Mouse (Mus musculus) forebrain, embryonic 13.5 days (tissue): ENCODE measurements around the gene Scyl2. TPM values are rescaled to one million over a fixed set of nuclear protein-coding genes. Genes with fewer than 3 reads are reported as not detected.
A peak's percentile ranks its signal among the peaks of the same experiment; 100 is the strongest.
"Not testable (repeated sequence)": the region's sequence is repeated elsewhere in the genome, so short reads cannot be mapped to it uniquely, and the experiment has no call there.

Source experiments
- ATAC-seq: fragments of 200-750 bp; cut with Nextera tagmentation; 2 replicates; pipeline ENCODE4 v1.8.0; 2017
- H3K27ac ChIP-seq: fragments of 300-500 bp; sonication (generic); 2 replicates; pipeline ENCODE4 v1.5.1; 2015; ENCODE audit warnings: inconsistent platforms, mild to moderate bottlenecking, moderate library complexity
- H3K27me3 ChIP-seq: fragments of 300-500 bp; sonication (generic); 2 replicates; pipeline ENCODE4 v1.6.1; 2015; ENCODE audit warnings: mild to moderate bottlenecking, inconsistent platforms
- H3K36me3 ChIP-seq: fragments of 300-500 bp; sonication (generic); 2 replicates; pipeline ENCODE4 v1.6.1; 2015; ENCODE audit warnings: mild to moderate bottlenecking, inconsistent platforms; ENCODE audit not compliant: poor library complexity, severe bottlenecking
- H3K4me1 ChIP-seq: fragments of 300-500 bp; sonication (generic); 2 replicates; pipeline ENCODE4 v1.6.1; 2015; ENCODE audit warnings: inconsistent platforms
- H3K4me2 ChIP-seq: fragments of 300-500 bp; sonication (generic); 2 replicates; pipeline ENCODE4 v1.6.1; 2015; ENCODE audit warnings: inconsistent platforms, mild to moderate bottlenecking, moderate library complexity
- H3K4me3 ChIP-seq: fragments of 300-500 bp; sonication (generic); 2 replicates; pipeline ENCODE4 v1.5.1; 2015; ENCODE audit warnings: mild to moderate bottlenecking, inconsistent platforms
- H3K9ac ChIP-seq: fragments of 300-500 bp; sonication (generic); 2 replicates; pipeline ENCODE4 v1.6.1; 2015; ENCODE audit warnings: mild to moderate bottlenecking, inconsistent platforms
- H3K9me3 ChIP-seq: fragments of 300-500 bp; sonication (generic); replicated peaks from 2 replicates; pipeline ENCODE4 v1.6.1; 2016; ENCODE audit warnings: inconsistent platforms
- WGBS: fragments of 180-500 bp; shearing (Covaris S2); methylation state at CpG from one replicate; pipeline ENCODE4 v1.1.7; 2015; 5-methylcytosine and 5-hydroxymethylcytosine counted together
- polyA plus RNA-seq: library from polyadenylated mRNA; unstranded; fragments of >200 nt; fragmentation: Nextera tagmentation; extraction: Ambion mirVana; gene quantifications from 2 replicates; pipeline ENCODE4 v1.2.1, GENCODE M21; 2015

Gene Scyl2
- polyA plus RNA-seq, 1 experiment from 2014 or later, result 10.5 TPM

DNA sequence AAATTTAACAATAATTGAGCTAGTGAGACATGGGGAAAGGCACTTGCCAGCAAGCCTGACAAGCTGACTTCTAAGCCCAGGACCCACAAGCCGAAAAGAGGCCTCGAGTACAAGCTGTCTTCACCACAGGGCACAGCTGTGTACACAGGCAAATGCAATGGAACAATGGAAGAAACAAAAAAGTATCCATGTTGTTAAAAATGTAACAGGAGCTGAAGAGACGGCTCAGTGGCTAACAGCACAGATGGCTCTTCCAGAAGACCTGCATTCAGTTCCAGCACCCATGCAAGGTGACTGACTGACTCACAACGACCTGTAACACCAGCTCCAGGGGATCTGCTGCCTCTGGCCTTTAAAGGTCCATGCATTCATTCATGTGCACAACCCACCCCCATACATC lies 9.5 kb downstream of the Scyl2 start:
- H3K36me3 ChIP-seq, result no peaks in the 10 kb centered on the region
- ATAC-seq, result 0 out of 2 replicates have a peak, but pooled peaks have one; percentile 33
- no peak overlapping the region for H3K4me3 ChIP-seq
- H3K9me3 ChIP-seq, result no peaks in the 10 kb centered on the region
- 0 out of 2 replicates have a peak overlapping the region, but pooled peaks have one; percentile 10 for H3K27ac ChIP-seq
- H3K4me2 ChIP-seq, result no peak overlapping the region
- H3K4me1 ChIP-seq, result no peaks in the 10 kb centered on the region
- H3K27me3 ChIP-seq, result no peaks in the 10 kb centered on the region
- WGBS, result 51% methylated on average over 4 of the region's 4 CpGs
- no peak overlapping the region for H3K9ac ChIP-seq

DNA sequence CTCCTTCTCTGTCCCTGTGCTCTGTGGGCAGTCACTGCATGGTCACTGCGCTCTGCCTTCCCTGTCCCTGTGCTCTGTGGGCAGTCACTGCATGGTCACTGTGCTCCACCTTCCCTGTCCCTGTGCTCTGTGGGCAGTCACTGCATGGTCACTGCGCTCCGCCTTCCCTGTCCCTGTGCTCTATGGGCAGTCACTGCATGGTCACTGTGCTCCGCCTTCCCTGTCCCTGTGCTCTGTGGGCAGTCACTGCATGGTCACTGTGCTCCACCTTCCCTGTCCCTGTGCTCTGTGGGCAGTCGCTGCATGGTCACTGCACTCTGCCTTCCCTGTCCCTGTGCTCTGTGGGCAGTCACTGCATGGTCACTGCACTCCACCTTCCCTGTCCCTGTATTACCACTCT lies 15.7 kb downstream of the Scyl2 start:
- not testable (repeated sequence) for H3K4me3 ChIP-seq, H3K4me2 ChIP-seq, H3K9ac ChIP-seq, ATAC-seq, H3K27me3 ChIP-seq, H3K27ac ChIP-seq, H3K4me1 ChIP-seq, H3K9me3 ChIP-seq
- 94% methylated on average over 5 of the region's 5 CpGs for WGBS
- H3K36me3 ChIP-seq, result peaks cover 11% of the 10 kb centered on the region; the same call in 1 of the 2 replicates

DNA sequence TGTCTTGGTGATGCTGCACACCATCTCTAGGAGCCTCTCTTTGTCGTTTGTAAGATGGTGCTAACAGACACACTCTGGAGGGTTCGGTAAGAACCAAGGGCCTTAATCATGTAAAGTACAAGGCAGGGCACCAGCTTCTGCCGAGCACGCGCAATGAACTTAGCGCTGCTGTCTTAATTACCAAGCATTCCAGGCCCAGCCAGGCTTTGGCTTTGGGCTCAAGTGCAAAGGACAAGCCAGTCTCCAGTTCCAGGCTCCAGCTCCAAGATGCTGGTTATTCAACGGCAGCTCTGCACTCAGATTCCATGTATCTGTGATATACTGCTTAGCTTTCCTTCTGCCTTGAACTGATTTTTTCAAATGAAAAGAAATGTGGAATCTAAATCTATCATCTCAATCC lies 18.5 kb downstream of the Scyl2 start:
- no peak for ATAC-seq
- no peaks in the 10 kb centered on the region for H3K4me1 ChIP-seq
- WGBS, result 83% methylated on average over 7 of the region's 7 CpGs
- no peak overlapping the region for H3K9ac ChIP-seq
- no peaks in the 10 kb centered on the region for H3K27me3 ChIP-seq
- peaks cover 15% of the 10 kb centered on the region for H3K36me3 ChIP-seq
- H3K4me2 ChIP-seq, result no peak overlapping the region
- H3K4me3 ChIP-seq, result no peak overlapping the region
- H3K27ac ChIP-seq, result no peak overlapping the region
- no peaks in the 10 kb centered on the region for H3K9me3 ChIP-seq

DNA sequence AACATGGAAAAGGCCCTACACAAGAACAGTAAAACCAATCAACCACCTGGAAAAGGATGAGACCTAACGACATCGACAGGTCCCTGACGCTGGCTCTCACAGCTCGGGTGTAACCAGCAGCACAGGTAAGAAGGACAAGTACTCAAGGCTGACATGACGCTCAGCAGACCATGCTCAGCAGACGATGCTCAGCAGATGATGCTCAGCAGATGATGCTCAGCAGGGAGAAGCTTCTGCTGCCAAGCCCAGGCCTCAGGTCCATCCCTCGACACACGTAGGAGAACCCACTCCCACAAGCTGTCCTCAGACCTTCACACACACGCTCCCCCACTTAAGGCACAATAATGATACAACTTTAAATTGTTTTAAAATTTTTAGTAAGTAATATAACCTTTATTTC lies 20.4 kb downstream of the Scyl2 start:
- no peak for ATAC-seq
- H3K9ac ChIP-seq, result no peak overlapping the region
- no peak overlapping the region for H3K27ac ChIP-seq
- H3K36me3 ChIP-seq, result peaks cover 26% of the 10 kb centered on the region
- H3K4me1 ChIP-seq, result no peaks in the 10 kb centered on the region
- 94% methylated on average over 9 of the region's 9 CpGs for WGBS
- H3K27me3 ChIP-seq, result no peaks in the 10 kb centered on the region
- no peak overlapping the region for H3K4me2 ChIP-seq
- no peaks in the 10 kb centered on the region for H3K9me3 ChIP-seq
- H3K4me3 ChIP-seq, result no peak overlapping the region

DNA sequence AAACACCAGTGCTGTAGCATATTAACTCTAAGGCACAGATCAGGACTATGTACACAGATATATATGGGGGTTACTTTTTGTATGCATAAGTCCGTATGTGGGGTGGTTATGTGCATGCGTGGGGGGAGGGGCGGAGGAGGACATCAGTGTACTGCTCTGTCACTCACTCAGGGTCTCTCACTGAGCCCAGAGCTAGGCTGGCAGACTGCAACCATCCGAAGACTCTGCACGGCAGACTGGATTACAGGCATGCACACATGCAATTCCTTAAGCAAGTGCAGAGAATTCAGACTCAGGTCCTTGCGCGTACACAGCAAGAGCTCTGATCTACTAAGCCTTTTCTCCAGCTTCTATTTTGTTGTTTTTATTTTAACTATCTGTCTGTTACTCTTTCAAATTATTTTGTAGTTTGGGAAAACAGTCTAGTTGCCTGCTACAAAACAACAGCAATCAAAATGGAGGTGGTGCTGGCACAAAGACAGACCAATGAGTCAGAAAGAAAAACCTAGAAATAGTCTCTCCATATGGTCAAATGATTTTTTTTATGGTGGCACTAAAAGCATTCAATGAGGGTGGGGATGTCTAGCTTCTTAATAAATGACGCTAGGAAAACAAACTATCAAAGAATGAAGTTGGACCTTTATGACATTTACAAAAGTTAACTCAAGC lies 21.0 kb downstream of the Scyl2 start:
- H3K4me2 ChIP-seq, result no peak overlapping the region
- no peak overlapping the region for H3K9ac ChIP-seq
- H3K4me3 ChIP-seq, result no peak overlapping the region
- no peaks in the 10 kb centered on the region for H3K9me3 ChIP-seq
- H3K36me3 ChIP-seq, result peaks cover 28% of the 10 kb centered on the region
- H3K4me1 ChIP-seq, result no peaks in the 10 kb centered on the region
- 92% methylated on average over 8 of the region's 8 CpGs for WGBS
- no peaks in the 10 kb centered on the region for H3K27me3 ChIP-seq
- no peak overlapping the region for H3K27ac ChIP-seq
- ATAC-seq, result 0 out of 2 replicates have a peak, but pooled peaks have one; percentile 24

DNA sequence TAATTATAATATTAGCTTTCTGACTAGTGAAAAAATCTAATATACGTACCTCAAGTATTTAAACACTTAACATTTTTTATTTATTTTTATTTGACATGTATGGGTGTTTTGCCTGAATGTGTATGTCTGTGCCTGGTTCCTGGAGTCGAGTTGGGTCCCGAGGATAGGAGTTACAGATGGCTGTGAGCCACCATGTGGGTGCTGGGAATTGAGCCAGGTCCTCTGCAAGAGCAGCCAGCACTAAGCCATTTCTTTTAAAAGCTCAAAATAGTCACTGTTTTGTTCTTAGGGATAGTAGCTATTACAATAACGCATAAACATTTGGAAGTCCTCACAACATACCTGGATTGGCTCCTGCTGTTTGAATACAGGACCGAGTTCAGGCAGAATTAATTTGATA lies 29.7 kb downstream of the Scyl2 start:
- no peak for ATAC-seq
- Histone ChIP-seq H3K4me3 (no peak overlapping the region), H3K27ac (no peak overlapping the region), H3K9ac (no peak overlapping the region), H3K4me1 (no peaks in the 10 kb centered on the region), H3K4me2 (no peak overlapping the region), H3K9me3 (no peaks in the 10 kb centered on the region), H3K36me3 (peaks cover 70% of the 10 kb centered on the region), H3K27me3 (no peaks in the 10 kb centered on the region)
- 82% methylated on average over 5 of the region's 5 CpGs for WGBS

DNA sequence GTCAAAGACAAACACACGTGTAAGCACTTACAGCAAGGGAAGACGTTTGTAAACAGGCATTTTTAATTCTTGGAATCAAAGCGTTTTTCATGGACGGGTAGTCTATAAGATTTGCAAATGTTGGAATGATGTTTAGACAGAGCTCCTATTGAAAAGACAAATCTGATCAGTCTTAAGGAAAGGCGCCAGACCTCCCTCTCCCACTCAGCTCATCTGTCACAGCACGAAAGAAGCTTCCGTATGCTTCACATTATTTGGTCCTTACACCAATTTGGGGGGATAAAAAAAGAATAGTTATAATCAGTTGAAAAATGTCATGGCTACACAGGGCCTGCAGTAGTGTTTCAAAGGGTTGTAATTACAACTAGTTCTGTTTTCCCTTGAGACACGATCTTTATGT lies 33.2 kb downstream of the Scyl2 start:
- Histone ChIP-seq H3K27ac (no peak overlapping the region), H3K9ac (no peak overlapping the region), H3K27me3 (no peaks in the 10 kb centered on the region), H3K9me3 (no peaks in the 10 kb centered on the region), H3K36me3 (peaks cover 72% of the 10 kb centered on the region), H3K4me1 (no peaks in the 10 kb centered on the region), H3K4me2 (no peak overlapping the region), H3K4me3 (no peak overlapping the region)
- WGBS, result 90% methylated on average over 8 of the region's 8 CpGs
- ATAC-seq, result no peak

DNA sequence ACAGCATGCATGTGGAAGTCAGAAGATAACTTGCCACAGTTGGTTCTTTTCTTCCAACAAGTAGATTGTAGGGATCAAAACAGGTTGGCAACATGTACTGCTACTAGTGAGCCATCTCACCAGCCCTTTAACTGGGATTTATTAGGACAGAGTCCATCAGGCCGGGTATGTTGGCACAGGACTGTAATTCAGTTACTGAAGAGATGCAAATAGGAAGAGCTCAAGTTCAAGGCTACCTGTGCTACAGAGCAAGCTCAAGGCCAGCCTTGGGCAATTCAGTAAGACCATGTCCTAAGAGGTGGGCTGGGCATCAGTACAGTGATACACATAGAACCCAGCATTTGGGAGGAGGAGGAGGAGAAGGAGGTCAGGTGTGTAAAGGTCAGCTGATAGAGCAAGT lies 34.4 kb downstream of the Scyl2 start:
- Histone ChIP-seq H3K27ac (no peak overlapping the region), H3K27me3 (no peaks in the 10 kb centered on the region), H3K9me3 (no peaks in the 10 kb centered on the region), H3K36me3 (peaks cover 71% of the 10 kb centered on the region), H3K4me1 (no peaks in the 10 kb centered on the region), H3K4me2 (no peak overlapping the region), H3K9ac (no peak overlapping the region), H3K4me3 (no peak overlapping the region)
- ATAC-seq, result no peak
- 83% methylated on average over 1 of the region's 1 CpGs for WGBS

DNA sequence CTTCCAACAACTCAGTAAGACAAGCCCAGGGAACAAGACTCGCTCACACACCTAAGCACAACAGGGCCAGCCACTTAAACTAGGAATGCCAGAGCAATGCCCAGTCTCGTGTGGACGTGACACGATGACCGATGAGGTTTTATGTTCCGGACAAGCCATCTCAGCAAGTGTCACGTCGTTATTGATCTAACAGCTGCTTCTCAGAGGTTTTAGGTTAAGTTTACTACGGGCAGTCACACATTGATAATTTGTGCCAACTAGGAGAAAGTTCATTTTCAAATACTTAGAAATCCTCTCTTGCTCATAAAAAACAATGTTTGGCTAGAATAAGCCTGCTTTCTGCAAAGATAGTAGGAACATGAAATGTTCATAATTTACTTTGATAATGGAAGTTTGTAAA lies 39.2 kb downstream of the Scyl2 start:
- Histone ChIP-seq H3K9ac (no peak overlapping the region), H3K9me3 (no peaks in the 10 kb centered on the region), H3K36me3 (peaks cover 78% of the 10 kb centered on the region), H3K4me1 (no peaks in the 10 kb centered on the region), H3K27me3 (no peaks in the 10 kb centered on the region), H3K4me3 (no peak overlapping the region), H3K27ac (no peak overlapping the region), H3K4me2 (no peak overlapping the region)
- WGBS, result 93% methylated on average over 9 of the region's 9 CpGs
- ATAC-seq, result no peak

DNA sequence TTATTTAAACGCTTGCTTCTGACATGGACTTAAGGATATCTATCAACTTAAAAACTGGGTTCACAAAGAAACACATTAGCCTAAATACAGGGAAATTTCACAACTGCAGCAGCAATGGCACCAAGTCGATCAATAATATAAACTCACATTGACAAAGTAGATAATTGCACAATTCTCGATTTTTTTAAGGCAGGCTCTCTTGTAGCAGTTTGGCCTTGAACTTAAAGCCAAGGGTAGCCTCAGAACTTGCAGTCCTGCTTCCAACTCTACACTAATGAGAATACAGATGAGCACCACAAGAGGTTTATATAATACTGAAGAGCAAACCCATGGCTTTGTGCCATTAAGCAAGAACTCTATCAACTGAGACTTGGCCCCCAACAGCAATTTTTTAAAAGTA lies 49.1 kb downstream of the Scyl2 start:
- no peak overlapping the region for H3K4me3 ChIP-seq
- H3K4me2 ChIP-seq, result no peak overlapping the region
- ATAC-seq, result no peak
- WGBS, result 91% methylated on average over 3 of the region's 3 CpGs
- H3K36me3 ChIP-seq, result peaks cover 38% of the 10 kb centered on the region
- H3K27ac ChIP-seq, result no peak overlapping the region
- no peaks in the 10 kb centered on the region for H3K4me1 ChIP-seq
- no peaks in the 10 kb centered on the region for H3K9me3 ChIP-seq
- H3K27me3 ChIP-seq, result no peaks in the 10 kb centered on the region
- no peak overlapping the region for H3K9ac ChIP-seq

DNA sequence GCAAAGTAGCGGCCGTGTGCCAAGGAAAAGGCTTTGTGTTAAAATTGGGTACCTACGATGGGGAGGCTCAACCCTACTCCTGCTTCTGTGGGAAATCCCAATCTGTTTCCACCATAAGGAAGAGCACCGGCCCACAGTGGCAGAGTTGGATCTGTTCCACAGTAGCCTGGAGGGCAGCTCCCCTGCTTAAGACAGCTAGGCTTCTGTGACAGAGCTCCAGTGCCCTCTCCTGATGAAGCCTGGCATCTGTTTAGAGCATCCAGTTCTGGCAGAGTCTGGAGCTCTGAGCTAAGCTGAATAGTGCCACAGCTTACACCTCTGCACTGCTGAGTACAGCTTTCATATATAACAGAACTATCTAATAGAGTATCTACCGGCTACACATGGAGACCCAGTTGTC lies 51.1 kb downstream of the Scyl2 start:
- peak; percentile 62 for ATAC-seq
- H3K27ac ChIP-seq, result no peak overlapping the region
- H3K9ac ChIP-seq, result no peak overlapping the region
- 81% methylated on average over 5 of the region's 5 CpGs for WGBS
- H3K27me3 ChIP-seq, result no peaks in the 10 kb centered on the region
- H3K36me3 ChIP-seq, result peaks cover 18% of the 10 kb centered on the region
- H3K4me2 ChIP-seq, result no peak overlapping the region
- H3K4me1 ChIP-seq, result no peaks in the 10 kb centered on the region
- no peaks in the 10 kb centered on the region for H3K9me3 ChIP-seq
- H3K4me3 ChIP-seq, result no peak overlapping the region

DNA sequence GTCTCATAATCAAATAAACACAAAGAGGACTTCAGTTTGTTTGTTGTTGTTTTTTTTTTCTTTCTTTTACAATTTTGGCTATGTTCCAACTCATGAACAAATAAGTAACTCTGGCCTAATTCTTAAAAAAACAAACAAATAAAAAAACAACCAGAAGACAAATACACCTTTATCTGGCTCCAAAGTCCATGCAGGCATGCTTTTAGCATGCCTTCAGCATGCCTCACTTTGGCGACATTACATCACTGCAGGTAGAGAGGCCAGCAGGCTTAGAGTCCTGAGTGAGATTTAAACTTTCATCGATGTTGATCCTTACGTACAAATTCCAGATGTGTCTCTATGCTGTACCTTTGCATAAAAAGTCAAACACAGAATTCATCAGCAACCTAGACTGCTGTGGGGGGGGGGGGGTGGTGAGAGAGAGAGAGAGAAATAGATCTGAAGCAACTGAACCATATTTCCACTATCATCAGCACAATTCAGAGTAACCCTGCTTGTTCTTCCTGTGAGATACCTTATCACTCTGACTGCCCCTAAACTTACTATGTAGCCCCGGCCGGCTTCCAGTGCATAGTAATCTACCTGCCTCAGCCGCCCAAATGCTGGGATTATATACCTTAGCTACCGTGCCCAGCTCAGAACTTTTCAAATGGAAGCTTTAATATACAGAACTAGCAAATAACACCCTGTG lies 52.2 kb downstream of the Scyl2 start:
- 94% methylated on average over 7 of the region's 7 CpGs for WGBS

More for the DNA sequence above, 52.2 kb downstream of the Scyl2 start:
- H3K27me3 ChIP-seq, result no peaks in the 10 kb centered on the region
- no peak overlapping the region for H3K4me3 ChIP-seq
- no peak overlapping the region for H3K27ac ChIP-seq
- H3K36me3 ChIP-seq, result peaks cover 10% of the 10 kb centered on the region
- no peaks in the 10 kb centered on the region for H3K9me3 ChIP-seq
- no peak overlapping the region for H3K9ac ChIP-seq
- no peaks in the 10 kb centered on the region for H3K4me1 ChIP-seq
- ATAC-seq, result no peak
- H3K4me2 ChIP-seq, result no peak overlapping the region
